Mouse (Mus musculus): ENCODE measurements at regions not wholly inside any gene's neighbourhood (a gene's known extent, or its start where the extent isn't known, plus 50 kb on each side); places are given as distances from the start of the nearest gene placed in this dataset.

- TF ChIP-seq CTCF (IDR thresholded peaks at IDR 0.05) (no peak), POLR2A (IDR thresholded peaks at IDR 0.05; ENCODE audit: insufficient read depth, low read depth, low read length) (no peak)
Observed at GRCm38 (mm10) chr8:92771856-92772650, 55.0 kb upstream of the Mmp2 start.

Data from heart, adult 2 months (tissue).